Mouse (Mus musculus): ENCODE measurements at regions not wholly inside any gene's neighbourhood (a gene's known extent, or its start where the extent isn't known, plus 50 kb on each side); places are given as distances from the start of the nearest gene placed in this dataset.
A peak's percentile ranks its signal among the peaks of the same experiment; 100 is the strongest.

DNA sequence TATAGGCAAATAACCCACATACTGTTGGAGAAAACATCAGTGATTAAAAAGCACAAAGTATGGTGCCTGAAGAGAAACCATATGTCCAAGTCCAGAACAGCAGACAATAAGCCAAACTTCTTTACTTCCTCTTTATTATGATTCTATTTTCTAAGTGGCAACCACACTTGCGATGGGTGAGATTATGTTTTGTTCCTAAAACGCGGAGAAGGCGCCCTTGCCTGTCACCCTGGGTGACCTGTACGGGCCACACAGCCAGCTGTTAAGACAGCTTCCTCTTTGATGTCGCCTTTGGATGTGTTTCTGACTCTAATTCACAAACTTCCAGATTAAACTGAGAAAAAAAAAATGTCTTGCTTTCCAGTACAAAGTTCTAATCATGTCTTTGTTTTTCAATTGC, 83.9 kb upstream of the Sgip1 start:
- DNase-seq (ENCODE audit: low read depth, low spot score), result peak; percentile 26
- Histone ChIP-seq H3K36me3 (ENCODE audit: control insufficient read depth, insufficient read depth, low read length, poor library complexity, severe bottlenecking) (no peaks in the 10 kb centered on the region), H3K27me3 (ENCODE audit: control insufficient read depth, insufficient read depth, low read length, poor library complexity, severe bottlenecking) (no peaks in the 10 kb centered on the region)

DNA sequence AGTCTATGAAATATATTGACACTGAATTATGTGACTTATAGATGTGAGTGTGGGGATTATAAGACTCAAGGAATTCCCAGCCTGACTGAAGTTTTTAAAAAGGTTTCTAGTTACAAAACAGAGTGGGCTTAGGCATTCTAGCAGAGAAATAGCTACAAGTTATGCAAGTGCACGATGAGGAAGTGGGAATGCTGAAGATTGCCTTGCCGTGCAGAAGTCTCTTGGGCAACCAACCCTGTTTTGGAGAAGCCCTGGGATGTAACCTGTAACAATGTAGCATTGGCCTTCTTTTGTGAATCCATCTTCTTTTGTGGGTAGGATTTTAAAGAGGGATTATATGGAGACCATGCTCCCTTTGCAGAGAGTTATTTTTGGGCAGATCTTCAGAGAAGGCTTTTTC, 82.5 kb upstream of the Sgip1 start:
- H3K27me3 ChIP-seq (ENCODE audit: control insufficient read depth, insufficient read depth, low read length, poor library complexity, severe bottlenecking), result no peaks in the 10 kb centered on the region
- H3K36me3 ChIP-seq (ENCODE audit: control insufficient read depth, insufficient read depth, low read length, poor library complexity, severe bottlenecking), result no peaks in the 10 kb centered on the region
- DNase-seq (ENCODE audit: low read depth, low spot score), result no peak

DNA sequence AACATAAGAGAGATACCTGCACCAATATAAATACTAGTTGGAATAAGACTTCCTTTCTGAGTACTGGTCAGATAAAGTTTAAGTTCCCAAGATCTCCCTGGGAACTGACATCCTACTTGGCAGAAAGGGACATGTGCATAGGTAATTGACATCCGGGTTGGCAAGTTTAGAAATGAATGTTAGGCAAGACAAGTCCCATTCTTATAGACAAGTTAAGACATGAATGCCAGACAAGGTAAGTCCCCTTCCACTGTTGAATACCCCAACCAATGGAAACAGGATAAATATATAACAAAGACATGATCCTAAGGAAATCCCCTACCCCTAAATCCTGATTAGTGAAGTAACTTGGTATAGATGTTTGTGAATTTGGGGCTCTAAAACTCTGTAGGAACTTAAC, 77.5 kb upstream of the Sgip1 start:
- no peak for DNase-seq (ENCODE audit: low read depth, low spot score)
- no peaks in the 10 kb centered on the region for H3K36me3 ChIP-seq (ENCODE audit: control insufficient read depth, insufficient read depth, low read length, poor library complexity, severe bottlenecking)
- H3K27me3 ChIP-seq (ENCODE audit: control insufficient read depth, insufficient read depth, low read length, poor library complexity, severe bottlenecking), result no peaks in the 10 kb centered on the region

DNA sequence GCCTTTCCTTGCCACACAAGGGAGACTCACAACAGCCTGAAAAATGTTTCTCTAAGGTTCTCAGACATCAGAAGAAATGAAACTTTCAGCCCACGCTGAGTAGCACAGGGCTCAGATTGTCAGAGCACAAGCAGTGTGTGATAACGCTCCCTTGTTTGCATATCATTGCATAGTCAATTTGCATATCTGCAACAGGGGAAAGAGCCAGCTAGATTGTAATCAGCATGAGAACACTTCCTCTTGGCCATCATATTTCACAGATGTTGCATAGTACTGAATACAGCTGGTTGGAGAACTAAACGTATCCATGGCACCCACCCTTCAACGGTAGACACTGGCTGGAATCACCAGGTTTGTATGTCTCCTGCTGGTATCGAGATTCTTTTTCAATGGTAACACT, 58.9 kb upstream of the Sgip1 start:
- no peaks in the 10 kb centered on the region for H3K27me3 ChIP-seq (ENCODE audit: control insufficient read depth, insufficient read depth, low read length, poor library complexity, severe bottlenecking)
- H3K36me3 ChIP-seq (ENCODE audit: control insufficient read depth, insufficient read depth, low read length, poor library complexity, severe bottlenecking), result no peaks in the 10 kb centered on the region
- DNase-seq (ENCODE audit: low read depth, low spot score), result peak; percentile 56

DNA sequence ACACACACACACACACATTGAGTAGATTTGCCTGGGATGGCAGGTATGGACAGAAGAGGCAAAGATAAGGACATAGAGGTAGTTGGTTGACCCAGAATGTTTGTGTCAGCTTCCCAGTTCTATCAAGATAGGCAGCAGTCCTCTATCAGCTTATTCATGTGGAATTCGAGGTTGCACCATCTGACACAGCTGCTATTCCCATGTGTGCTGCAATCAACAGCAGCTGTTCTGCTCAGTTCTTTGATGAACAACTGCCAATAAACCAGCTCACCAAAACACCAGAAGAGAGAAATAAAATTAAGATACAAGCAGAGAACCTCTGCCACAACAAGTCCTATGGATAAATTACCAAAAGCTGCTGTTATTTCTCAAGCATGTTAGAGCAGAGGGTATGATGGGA, 56.1 kb upstream of the Sgip1 start:
- DNase-seq (ENCODE audit: low read depth, low spot score), result no peak
- Histone ChIP-seq H3K27me3 (ENCODE audit: control insufficient read depth, insufficient read depth, low read length, poor library complexity, severe bottlenecking) (no peaks in the 10 kb centered on the region), H3K36me3 (ENCODE audit: control insufficient read depth, insufficient read depth, low read length, poor library complexity, severe bottlenecking) (no peaks in the 10 kb centered on the region)

DNA sequence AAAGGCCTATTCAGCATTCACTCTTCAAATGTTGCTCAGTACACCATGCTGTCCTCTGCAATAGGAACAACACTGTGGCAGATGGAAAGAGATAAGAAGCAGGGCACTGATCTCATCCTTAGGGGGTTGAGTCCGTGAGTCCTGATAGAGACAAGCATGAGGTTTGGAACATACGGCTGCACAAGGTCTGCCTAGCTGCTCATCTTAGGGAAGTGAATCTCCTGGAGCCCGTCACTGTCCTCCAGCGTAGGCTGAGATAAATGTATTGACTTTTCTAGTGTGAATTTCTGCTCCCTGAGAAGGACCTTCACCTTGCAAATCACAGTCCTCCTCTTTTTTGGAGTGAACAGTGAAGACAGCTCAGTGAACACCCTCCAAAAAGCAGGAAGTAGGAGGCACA, 52.7 kb upstream of the Sgip1 start:
- H3K36me3 ChIP-seq (ENCODE audit: control insufficient read depth, insufficient read depth, low read length, poor library complexity, severe bottlenecking), result no peaks in the 10 kb centered on the region
- DNase-seq (ENCODE audit: low read depth, low spot score), result no peak
- H3K27me3 ChIP-seq (ENCODE audit: control insufficient read depth, insufficient read depth, low read length, poor library complexity, severe bottlenecking), result no peaks in the 10 kb centered on the region
